Mouse (Mus musculus): Measurements from ENCODE around the gene Tnks2. TPM values are rescaled to one million over a fixed set of nuclear protein-coding genes. Genes with fewer than 3 reads are reported as not detected.

Gene Tnks2
- polyA plus RNA-seq, 1 experiment: 75.8 TPM

GRCm38 (mm10) chr19:36927800-36928361 is 93.8 kb downstream of the Tnks2 start:
- WGBS: 65% methylated on average over 6 of the region's 6 CpGs
- Histone ChIP-seq H3K4me3 (ENCODE audit: insufficient read depth, low read depth, low read length) (no peak overlapping the region), H3K27ac (ENCODE audit: insufficient read depth, low read depth, low read length) (no peak overlapping the region), H3K4me1 (ENCODE audit: control insufficient read depth, insufficient read depth, low read length) (no peaks in the 10 kb centered on the region)
- TF ChIP-seq CTCF (IDR thresholded peaks at IDR 0.05; ENCODE audit: insufficient read depth, low read depth, low read length) (no peak), POLR2A (IDR thresholded peaks at IDR 0.05; ENCODE audit: insufficient read depth, low read depth, low read length) (no peak)

DNA sequence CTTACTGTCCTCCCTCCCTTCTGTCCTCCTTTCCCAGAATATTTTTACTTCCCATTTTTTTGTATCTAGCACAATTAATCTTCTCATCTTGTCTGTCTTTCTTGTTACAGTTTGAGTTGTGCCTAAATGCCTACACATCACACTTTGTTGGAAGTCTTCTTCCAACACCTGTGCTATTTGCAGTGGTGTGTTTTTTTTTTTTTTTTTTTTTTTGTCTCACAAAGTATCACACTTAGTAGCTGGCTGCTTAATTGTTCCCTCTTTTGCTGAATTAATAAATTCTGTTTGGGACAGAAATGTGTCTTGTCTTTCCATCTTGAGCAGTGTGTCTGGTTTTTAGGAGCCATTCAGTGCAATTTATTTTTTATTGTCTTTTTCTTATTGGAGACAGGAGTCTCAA is 95.8 kb downstream of the Tnks2 start:
- Histone ChIP-seq H3K4me3 (ENCODE audit: insufficient read depth, low read depth, low read length) (no peak overlapping the region), H3K4me1 (ENCODE audit: control insufficient read depth, insufficient read depth, low read length) (peaks cover 2% of the 10 kb centered on the region; the same call in 1 of the 2 replicates), H3K27ac (ENCODE audit: insufficient read depth, low read depth, low read length) (no peak overlapping the region)
- no peak for TF ChIP-seq CTCF (IDR thresholded peaks at IDR 0.05; ENCODE audit: insufficient read depth, low read depth, low read length)
- no peak for TF ChIP-seq POLR2A (IDR thresholded peaks at IDR 0.05; ENCODE audit: insufficient read depth, low read depth, low read length)

- Histone ChIP-seq H3K27ac (ENCODE audit: insufficient read depth, low read depth, low read length) (no peak overlapping the region), H3K4me1 (ENCODE audit: control insufficient read depth, insufficient read depth, low read length) (peaks cover 2% of the 10 kb centered on the region; the same call in 1 of the 2 replicates), H3K4me3 (ENCODE audit: insufficient read depth, low read depth, low read length) (no peak overlapping the region)
- TF ChIP-seq CTCF (IDR thresholded peaks at IDR 0.05; ENCODE audit: insufficient read depth, low read depth, low read length): no peak
- TF ChIP-seq POLR2A (IDR thresholded peaks at IDR 0.05; ENCODE audit: insufficient read depth, low read depth, low read length): no peak
Measured at GRCm38 (mm10) chr19:36932097-36932496, 98.1 kb downstream of the Tnks2 start.

GRCm38 (mm10) chr19:36932613-36933012 is 98.6 kb downstream of the Tnks2 start:
- H3K4me3 ChIP-seq (ENCODE audit: insufficient read depth, low read depth, low read length): no peak overlapping the region
- peaks cover 2% of the 10 kb centered on the region; the same call in 1 of the 2 replicates for H3K4me1 ChIP-seq (ENCODE audit: control insufficient read depth, insufficient read depth, low read length)
- 51% methylated on average over 2 of the region's 2 CpGs for WGBS
- TF ChIP-seq POLR2A (IDR thresholded peaks at IDR 0.05; ENCODE audit: insufficient read depth, low read depth, low read length) (no peak), CTCF (IDR thresholded peaks at IDR 0.05; ENCODE audit: insufficient read depth, low read depth, low read length) (no peak)
- no peak overlapping the region for H3K27ac ChIP-seq (ENCODE audit: insufficient read depth, low read depth, low read length)

DNA sequence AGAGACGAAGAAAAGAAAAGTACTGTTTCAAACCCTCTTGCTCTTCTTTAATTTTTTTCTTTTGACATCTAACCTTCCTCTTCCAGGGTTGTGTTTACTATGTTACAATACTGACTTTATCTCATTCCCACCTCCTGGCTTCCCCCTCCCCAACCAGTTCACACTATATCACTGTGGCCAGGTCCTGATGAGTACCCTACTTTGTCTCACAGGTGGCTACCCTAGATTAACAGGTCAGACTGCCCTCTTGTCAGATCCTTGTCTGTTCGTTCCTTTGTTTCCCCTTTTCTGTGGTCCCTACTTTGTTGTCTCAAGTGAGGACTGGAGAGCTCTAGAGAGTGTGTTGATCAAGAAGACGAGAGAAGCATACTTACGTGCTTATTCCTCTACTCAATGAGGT is 102.3 kb downstream of the Tnks2 start:
- no peak overlapping the region for H3K27ac ChIP-seq (ENCODE audit: insufficient read depth, low read depth, low read length)
- H3K4me3 ChIP-seq (ENCODE audit: insufficient read depth, low read depth, low read length): no peak overlapping the region
- H3K4me1 ChIP-seq (ENCODE audit: control insufficient read depth, insufficient read depth, low read length): peaks cover 2% of the 10 kb centered on the region; the same call in 1 of the 2 replicates
- 89% methylated on average over 4 of the region's 4 CpGs for WGBS
- no peak for TF ChIP-seq CTCF (IDR thresholded peaks at IDR 0.05; ENCODE audit: insufficient read depth, low read depth, low read length)
- TF ChIP-seq POLR2A (IDR thresholded peaks at IDR 0.05; ENCODE audit: insufficient read depth, low read depth, low read length): no peak

GRCm38 (mm10) chr19:36938008-36938407 is 104.0 kb downstream of the Tnks2 start:
- TF ChIP-seq CTCF (IDR thresholded peaks at IDR 0.05; ENCODE audit: insufficient read depth, low read depth, low read length) (no peak), POLR2A (IDR thresholded peaks at IDR 0.05; ENCODE audit: insufficient read depth, low read depth, low read length) (no peak)
- Histone ChIP-seq H3K4me1 (ENCODE audit: control insufficient read depth, insufficient read depth, low read length) (peaks cover 2% of the 10 kb centered on the region; the same call in 1 of the 2 replicates), H3K4me3 (ENCODE audit: insufficient read depth, low read depth, low read length) (no peak overlapping the region), H3K27ac (ENCODE audit: insufficient read depth, low read depth, low read length) (no peak overlapping the region)

DNA sequence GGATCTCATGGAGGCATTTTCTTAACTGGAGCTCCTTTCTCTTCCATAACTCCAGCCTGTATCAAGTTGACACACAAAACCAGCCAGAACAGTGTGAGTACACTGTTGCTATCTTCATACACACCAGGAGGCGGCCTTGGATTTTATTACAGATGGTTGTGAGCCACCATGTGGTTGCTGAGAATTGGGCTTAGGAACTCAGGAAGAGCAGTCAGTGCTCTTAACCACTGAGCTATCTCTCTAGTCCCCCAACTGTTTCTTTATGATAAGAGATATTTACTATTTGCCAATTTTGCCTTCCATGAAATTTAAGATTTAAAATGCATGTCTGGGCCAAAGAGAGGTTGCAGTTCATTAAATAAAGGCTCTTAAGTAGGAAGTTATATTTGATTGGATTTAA is 106.0 kb downstream of the Tnks2 start:
- H3K27ac ChIP-seq (ENCODE audit: insufficient read depth, low read depth, low read length): no peak overlapping the region
- no peak overlapping the region for H3K4me3 ChIP-seq (ENCODE audit: insufficient read depth, low read depth, low read length)
- WGBS: 74% methylated on average over 1 of the region's 1 CpGs
- TF ChIP-seq POLR2A (IDR thresholded peaks at IDR 0.05; ENCODE audit: insufficient read depth, low read depth, low read length) (no peak), CTCF (IDR thresholded peaks at IDR 0.05; ENCODE audit: insufficient read depth, low read depth, low read length) (no peak)
- H3K4me1 ChIP-seq (ENCODE audit: control insufficient read depth, insufficient read depth, low read length): no peaks in the 10 kb centered on the region

Other genes with a start within 250 kb of the Tnks2 start
- not detected in 2 replicates for gene Ppp1r3c, start 97.6 kb upstream of the Tnks2 start, polyA plus RNA-seq (2012; ENCODE audit: insufficient read depth, insufficient read length, low replicate concordance, missing spikeins)
- gene Fgfbp3, start 85.4 kb downstream of the Tnks2 start, polyA plus RNA-seq (2012; ENCODE audit: insufficient read depth, insufficient read length, low replicate concordance, missing spikeins): not detected in 2 replicates
- gene Btaf1, start 91.8 kb downstream of the Tnks2 start, polyA plus RNA-seq (2012; ENCODE audit: insufficient read depth, insufficient read length, low replicate concordance, missing spikeins): not detected in 2 replicates